Mouse (Mus musculus) embryonic stem cell, embryonic (primary cell): ENCODE measurements around the gene Esrp2.

Experiments
- CTCF ChIA-PET, 4 experiments: fragments of 300-600 bp in 2 of 4; fragments of 350-600 bp in 2 of 4; sonication (Branson Sonifier 250); formaldehyde crosslinking; loops; one replicate each; lab custom pipeline; 2022; ENCODE audit warnings: inconsistent platforms in 2 of 4; lab: Charles Lee
- POLR2A ChIA-PET, 4 experiments: fragments of 300-600 bp in 2 of 4; fragments of 350-600 bp in 2 of 4; sonication (Branson Sonifier 250); formaldehyde crosslinking; loops; one replicate each; lab custom pipeline; 2022; ENCODE audit warnings: antibody characterized with exemption in 4 of 4, inconsistent platforms in 1 of 4; lab: Charles Lee

The Esrp2 gene

DNA sequence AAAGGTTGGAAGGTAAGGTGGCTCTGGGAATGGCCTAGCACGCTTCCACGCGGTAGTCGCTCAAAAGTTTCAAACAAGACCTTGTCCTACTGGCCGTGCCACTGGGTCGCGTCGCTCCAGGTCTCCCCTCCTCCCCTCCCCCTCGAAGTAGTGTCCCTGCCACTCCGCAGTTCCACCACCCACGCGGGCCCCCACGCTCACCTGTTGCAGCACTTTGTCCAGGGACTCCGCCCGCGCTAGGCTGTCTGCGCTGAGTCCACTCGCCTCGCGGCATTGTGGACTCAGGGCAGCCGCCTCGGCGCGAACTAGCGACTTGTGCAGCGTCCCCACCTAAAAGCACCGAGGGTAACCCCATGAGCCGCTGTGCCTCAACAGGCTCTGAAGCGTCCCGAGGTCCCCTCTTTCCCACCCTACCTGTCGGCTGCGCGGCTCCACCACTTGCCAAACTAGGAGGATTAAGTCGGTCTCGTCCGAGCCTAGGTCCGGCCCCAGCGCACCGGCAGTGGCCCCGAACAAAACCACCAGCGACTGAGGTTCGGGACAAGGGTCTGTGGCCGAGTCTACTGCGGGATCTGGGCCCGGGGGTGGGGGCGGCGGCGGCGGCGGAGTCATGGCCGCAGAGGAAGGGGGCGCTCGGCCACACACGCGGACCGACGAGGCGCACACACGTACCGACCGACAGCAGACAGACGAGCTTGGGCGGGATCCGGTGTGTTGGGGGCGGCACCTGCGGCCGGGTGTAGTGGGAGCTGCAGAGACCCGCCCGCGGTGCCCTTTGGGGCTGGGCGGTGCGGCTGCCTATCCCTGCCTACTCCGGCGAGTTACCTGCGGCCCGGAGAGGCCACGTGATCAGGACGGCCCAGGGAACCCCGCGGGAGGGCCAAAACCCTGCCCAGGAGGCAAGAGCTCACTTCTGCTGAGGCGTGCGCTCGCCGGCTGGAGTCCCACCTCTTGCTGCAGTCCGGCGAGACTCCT, at the start of gene Esrp2:
Gene Esrp2 (minus strand): TSS at position 819 of the 975 bp plus-strand sequence.
- POLR2A ChIA-PET: interaction anchor here in 2 of 4 experiments (0.6 to 2.0 kb wide), 21 partner anchors 9 to 420 kb away, joined by 3 to 21 read pairs (median 4); partner anchors contain the start of genes Pla2g15 (in 2 of the 2), Nutf2 (in 1 of the 2), Prmt7 (in 1 of the 2) and Pskh1 (in 1 of the 2)

DNA sequence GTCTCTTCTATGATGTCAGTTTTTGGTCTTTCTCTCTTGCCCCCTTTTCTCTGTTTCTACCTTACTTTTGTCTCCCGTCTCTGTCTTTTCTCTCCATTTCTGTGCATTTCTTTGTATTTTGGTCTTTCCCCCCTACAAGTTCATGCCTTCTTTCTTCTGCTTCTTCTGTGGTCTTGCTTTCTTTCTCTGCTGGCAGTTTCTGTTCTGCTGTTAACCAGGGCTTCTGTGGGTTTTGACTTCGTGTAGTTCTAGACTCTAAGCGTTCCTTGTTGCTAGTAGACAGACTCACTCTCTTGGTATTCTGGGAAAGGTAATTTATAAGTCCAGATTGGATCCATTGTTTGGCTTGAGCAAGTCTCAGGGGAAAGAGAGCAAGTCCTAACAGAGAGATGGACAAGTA, 49.6 kb upstream of the Esrp2 start:
- CTCF ChIA-PET: no interaction called here
- POLR2A ChIA-PET: interaction anchor here in 2 of 4 experiments (1.5 to 2.3 kb wide), 3 partner anchors 10 to 21 kb away, joined by 4 to 6 read pairs (median 4); partner anchors contain the start of gene Slc7a6 (in 1 of the 2)

More for the DNA sequence above, at the start of gene Esrp2:
- CTCF ChIA-PET: interaction anchor here in 3 of 4 experiments (0.5 to 1.2 kb wide), 6 partner anchors 10 to 233 kb away, joined by 3 to 5 read pairs (median 3); no protein-coding TSS in a partner anchor

- POLR2A ChIA-PET: interaction anchor here in 2 of 4 experiments (0.8 to 2.3 kb wide), 6 partner anchors 10 to 24 kb away, joined by 3 to 6 read pairs (median 4); partner anchors contain the start of gene Slc7a6 (in 1 of the 2)
Measured at GRCm38 (mm10) chr8:106185628-106186270, 49.0 kb upstream of the Esrp2 start.

GRCm38 (mm10) chr8:106178428-106178827, 41.7 kb upstream of the Esrp2 start:
- ChIA-PET CTCF (interaction anchor here in 3 of 4 experiments (0.5 to 1.1 kb wide), 4 partner anchors 13 to 822 kb away, joined by 3 to 4 read pairs (median 4); partner anchors contain the start of gene Dus2 (in 1 of the 3)), POLR2A (interaction anchor here in 2 of 4 experiments (0.5 to 1.2 kb wide), 6 partner anchors 8 to 29 kb away, joined by 3 to 4 read pairs (median 3); no protein-coding TSS in a partner anchor)

More at GRCm38 (mm10) chr8:106185628-106186270, 49.0 kb upstream of the Esrp2 start:
- CTCF ChIA-PET: interaction anchor here in 2 of 4 experiments (0.6 to 1.1 kb wide), 2 partner anchors 13 kb away, joined by 4 to 6 read pairs; no protein-coding TSS in a partner anchor

- ChIA-PET POLR2A (interaction anchor here in 1 of 4 experiments (0.7 kb wide), 1 partner anchor 19 kb away, joined by 3 read pairs; no protein-coding TSS in a partner anchor), CTCF (interaction anchor here in 1 of 4 experiments (1.0 kb wide), 1 partner anchor 12 kb away, joined by 4 read pairs; no protein-coding TSS in a partner anchor)
Measured at GRCm38 (mm10) chr8:106177594-106177993, 40.8 kb upstream of the Esrp2 start.

DNA sequence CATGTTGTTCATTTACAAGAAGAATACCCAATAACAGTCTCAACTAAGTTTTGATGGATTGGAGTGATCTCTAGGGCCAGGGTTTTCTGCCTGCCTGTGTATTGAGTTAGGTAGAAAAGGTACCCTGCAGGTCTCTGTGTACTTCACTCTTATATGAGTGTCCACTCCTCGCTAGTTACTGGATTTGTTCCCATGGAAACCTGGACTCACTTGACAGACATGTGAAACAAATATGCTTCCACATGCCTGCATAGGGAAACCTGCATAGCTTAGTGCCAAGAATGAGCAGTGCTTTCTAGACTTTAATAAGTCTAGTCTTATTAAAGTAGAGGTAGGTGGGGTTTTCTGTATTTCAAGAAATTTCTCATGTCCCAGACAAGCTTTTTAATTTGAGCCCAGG, 40.1 kb upstream of the Esrp2 start:
- POLR2A ChIA-PET: no interaction called here
- CTCF ChIA-PET: interaction anchor here in 1 of 4 experiments (1.0 kb wide), 1 partner anchor 12 kb away, joined by 4 read pairs; no protein-coding TSS in a partner anchor

- POLR2A ChIA-PET: interaction anchor here in 2 of 4 experiments (1.4 to 1.5 kb wide), 2 partner anchors 11 to 32 kb away, joined by 3 to 5 read pairs; no protein-coding TSS in a partner anchor
- CTCF ChIA-PET: interaction anchor here in 2 of 4 experiments (0.6 to 0.8 kb wide), 3 partner anchors 25 to 196 kb away, joined by 3 to 7 read pairs (median 5); no protein-coding TSS in a partner anchor
Measured at GRCm38 (mm10) chr8:106173566-106173965, 36.8 kb upstream of the Esrp2 start.

- CTCF ChIA-PET: interaction anchor here in 1 of 4 experiments (1.5 kb wide), 1 partner anchor 10 kb away, joined by 3 read pairs; no protein-coding TSS in a partner anchor
- POLR2A ChIA-PET: interaction anchor here in 2 of 4 experiments (0.7 to 1.5 kb wide), 5 partner anchors 9 to 95 kb away, joined by 3 to 4 read pairs (median 3); partner anchors contain the start of genes Prmt7 (in 1 of the 2) and Slc7a6os (in 1 of the 2)
Measured at GRCm38 (mm10) chr8:106169934-106170480, 33.2 kb upstream of the Esrp2 start.

GRCm38 (mm10) chr8:106169017-106169933, 32.5 kb upstream of the Esrp2 start:
- CTCF ChIA-PET: interaction anchor here in 1 of 4 experiments (1.5 kb wide), 1 partner anchor 9 kb away, joined by 3 read pairs; no protein-coding TSS in a partner anchor
- POLR2A ChIA-PET: interaction anchor here in 3 of 4 experiments (0.6 to 1.5 kb wide), 15 partner anchors 10 to 314 kb away, joined by 3 to 7 read pairs (median 3); partner anchors contain the start of genes Pla2g15 (in 2 of the 3), Nfatc3 (in 1 of the 3), Prmt7 (in 1 of the 3) and Slc7a6os (in 1 of the 3)

- CTCF ChIA-PET: interaction anchor here in 1 of 4 experiments (1.5 kb wide), 1 partner anchor 8 kb away, joined by 3 read pairs; no protein-coding TSS in a partner anchor
- POLR2A ChIA-PET: interaction anchor here (0.5 to 1.4 kb wide), 18 partner anchors 9 to 1031 kb away, joined by 3 to 7 read pairs (median 3); partner anchors contain the start of genes Pla2g15 (in 2 of the 4), Esrp2 (in 1 of the 4), Nfatc3 (in 1 of the 4) and Thap11 (in 1 of the 4)
Measured at GRCm38 (mm10) chr8:106168356-106169016, 31.7 kb upstream of the Esrp2 start, which contains the start of gene Slc7a6. Slc7a6 (plus strand) TSS chr8:106168857.

DNA sequence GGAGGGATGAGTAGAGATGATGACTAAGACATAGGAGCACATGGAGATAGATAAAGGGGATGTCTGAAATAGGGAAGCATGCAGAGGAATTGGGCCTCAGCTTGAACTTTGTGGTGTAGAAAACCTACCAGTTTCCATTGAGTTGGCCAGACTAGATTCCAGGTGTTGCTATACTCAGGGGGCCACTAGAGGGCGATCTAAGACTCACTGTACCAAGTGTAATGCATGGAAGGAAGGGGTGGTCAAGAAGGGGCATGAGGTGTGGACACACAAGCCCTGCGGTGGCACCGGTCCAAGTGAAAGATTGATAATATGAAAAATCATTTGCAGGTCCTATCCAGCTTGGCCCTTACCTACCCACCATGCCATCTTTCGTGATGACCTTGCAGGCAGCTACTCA, 28.7 kb upstream of the Esrp2 start:
- ChIA-PET POLR2A (interaction anchor here in 2 of 4 experiments (1.1 to 2.5 kb wide), 7 partner anchors 15 to 62 kb away, joined by 3 to 11 read pairs (median 10); partner anchors contain the start of gene Pla2g15 (in 2 of the 2)), CTCF (interaction anchor here (0.6 to 2.3 kb wide), 26 partner anchors 10 to 828 kb away, joined by 3 to 15 read pairs (median 3); partner anchors contain the start of genes Pla2g15 (in 2 of the 4), Esrp2 (in 1 of the 4), Pskh1 (in 1 of the 4) and Zfp90 (in 1 of the 4))

DNA sequence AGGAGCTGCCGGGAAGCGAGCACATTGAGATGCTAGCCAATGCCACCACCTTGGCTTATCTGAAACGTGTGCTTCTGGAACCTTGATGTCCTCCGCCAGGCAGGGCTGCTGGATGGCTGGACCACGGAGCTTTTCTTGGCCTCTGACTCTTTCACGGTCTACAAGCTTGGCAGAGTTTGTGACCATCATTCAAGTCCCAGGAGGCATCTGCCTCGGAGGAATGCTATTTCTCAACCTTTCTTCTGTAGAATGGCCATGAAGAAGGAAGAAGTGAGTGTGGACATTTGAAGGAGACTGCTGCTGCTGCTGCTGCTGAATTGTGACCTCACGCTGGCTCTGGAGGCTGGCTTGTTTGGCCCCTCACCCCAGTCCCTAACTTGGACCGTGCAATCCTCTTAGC, 26.5 kb upstream of the Esrp2 start:
- ChIA-PET POLR2A (interaction anchor here in 3 of 4 experiments (0.6 to 3.8 kb wide), 7 partner anchors 9 to 64 kb away, joined by 3 to 15 read pairs (median 7); partner anchors contain the start of gene Pla2g15 (in 2 of the 3)), CTCF (interaction anchor here in 2 of 4 experiments (0.6 to 0.9 kb wide), 2 partner anchors 14 to 16 kb away, joined by 3 to 4 read pairs; partner anchors contain the start of gene Pla2g15 (in 1 of the 2))

- POLR2A ChIA-PET: interaction anchor here in 3 of 4 experiments (0.9 to 1.5 kb wide), 8 partner anchors 8 to 101 kb away, joined by 3 to 4 read pairs (median 3); partner anchors contain the start of genes Pla2g15 (in 2 of the 3) and Nfatc3 (in 1 of the 3)
- CTCF ChIA-PET: interaction anchor here in 2 of 4 experiments (0.6 to 1.1 kb wide), 3 partner anchors 9 to 187 kb away, joined by 3 read pairs; partner anchors contain the start of gene Slc7a6 (in 1 of the 2)
Measured at GRCm38 (mm10) chr8:106159876-106160275, 23.1 kb upstream of the Esrp2 start.

- ChIA-PET POLR2A (interaction anchor here in 2 of 4 experiments (0.6 to 1.3 kb wide), 2 partner anchors 8 to 19 kb away, joined by 3 to 4 read pairs; partner anchors contain the start of gene Pla2g15 (in 1 of the 2)), CTCF (interaction anchor here in 1 of 4 experiments (0.6 kb wide), 1 partner anchor 376 kb away, joined by 3 read pairs; no protein-coding TSS in a partner anchor)
Measured at GRCm38 (mm10) chr8:106158381-106158780, 21.6 kb upstream of the Esrp2 start.
